Mouse (Mus musculus): ENCODE measurements around the gene Abi3bp. TPM values are rescaled to one million over a fixed set of nuclear protein-coding genes. Genes with fewer than 3 reads are reported as not detected.

The Abi3bp gene
- total RNA-seq, 2 experiments from 2014 or later = 0.92 to 1.3 TPM

- DNase-seq = no peak
Measured at GRCm38 (mm10) chr16:56503941-56504340, 26.3 kb downstream of the Abi3bp start.

GRCm38 (mm10) chr16:56518024-56518423 lies 40.3 kb downstream of the Abi3bp start:
- DNase-seq = no peak

GRCm38 (mm10) chr16:56524359-56524758 lies 46.7 kb downstream of the Abi3bp start:
- no peak for DNase-seq

- no peak for DNase-seq
Measured at GRCm38 (mm10) chr16:56526482-56526881, 48.8 kb downstream of the Abi3bp start.

GRCm38 (mm10) chr16:56528079-56528688 lies 50.5 kb downstream of the Abi3bp start:
- DNase-seq = no peak

- no peak for DNase-seq
Measured at GRCm38 (mm10) chr16:56579536-56579935, 101.9 kb downstream of the Abi3bp start.

GRCm38 (mm10) chr16:56593581-56593980 lies 115.9 kb downstream of the Abi3bp start:
- no peak for DNase-seq

GRCm38 (mm10) chr16:56594866-56595265 lies 117.2 kb downstream of the Abi3bp start:
- peak; percentile 3 to 7 for DNase-seq

GRCm38 (mm10) chr16:56598427-56598826 lies 120.7 kb downstream of the Abi3bp start:
- DNase-seq = no peak

GRCm38 (mm10) chr16:56602394-56602793 lies 124.7 kb downstream of the Abi3bp start:
- no peak for DNase-seq

GRCm38 (mm10) chr16:56610572-56610971 lies 132.9 kb downstream of the Abi3bp start:
- no peak for DNase-seq

- no peak for DNase-seq
Measured at GRCm38 (mm10) chr16:56611096-56611867, 133.6 kb downstream of the Abi3bp start.

- no peak for DNase-seq
Measured at GRCm38 (mm10) chr16:56638544-56638943, 160.9 kb downstream of the Abi3bp start.

- DNase-seq = no peak
Measured at GRCm38 (mm10) chr16:56645251-56645650, 167.6 kb downstream of the Abi3bp start.

- no peak for DNase-seq
Measured at GRCm38 (mm10) chr16:56646382-56647172, 168.9 kb downstream of the Abi3bp start.

GRCm38 (mm10) chr16:56655193-56655910 lies 177.7 kb downstream of the Abi3bp start:
- no peak for DNase-seq

GRCm38 (mm10) chr16:56658866-56659265 lies 181.2 kb downstream of the Abi3bp start:
- DNase-seq = no peak

GRCm38 (mm10) chr16:56669520-56669919 lies 191.8 kb downstream of the Abi3bp start:
- no peak for DNase-seq

- no peak for DNase-seq
Measured at GRCm38 (mm10) chr16:56670941-56671340, 193.3 kb downstream of the Abi3bp start.

GRCm38 (mm10) chr16:56673420-56673819 lies 195.7 kb downstream of the Abi3bp start:
- no peak for DNase-seq

- DNase-seq = peak; percentile 13 to 25
Measured at GRCm38 (mm10) chr16:56677146-56677545, 199.5 kb downstream of the Abi3bp start.

- DNase-seq = no peak
Measured at GRCm38 (mm10) chr16:56681010-56681645, 203.4 kb downstream of the Abi3bp start.
